Mouse (Mus musculus): ENCODE results near the gene Fam169a. TPM values are rescaled to one million over a fixed set of nuclear protein-coding genes. Genes with fewer than 3 reads are reported as not detected.
"Not testable (repeated sequence)": the region's sequence is repeated elsewhere in the genome, so short reads cannot be mapped to it uniquely, and the experiment has no call there.

The Fam169a gene
- polyA plus RNA-seq, 1 experiment, result 11.9 TPM

DNA sequence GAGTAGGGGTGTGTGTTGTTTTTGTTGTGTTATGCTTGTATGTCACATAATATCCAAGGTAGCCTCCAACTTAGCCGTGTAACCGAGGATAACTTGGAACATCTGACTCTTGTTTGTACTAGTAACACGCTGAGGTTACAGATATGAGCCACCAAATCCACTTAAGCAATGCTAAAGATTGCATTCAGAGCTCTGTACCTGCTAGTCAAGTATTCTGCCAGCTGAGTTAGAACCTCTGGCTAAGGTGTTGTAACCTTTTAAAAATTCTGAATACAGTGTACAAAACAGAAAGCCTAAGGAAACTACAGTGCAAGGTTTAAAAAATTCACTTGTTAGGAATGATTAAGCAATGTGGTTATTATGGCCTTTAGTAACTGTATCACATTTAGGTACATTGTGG lies 13.5 kb downstream of the Fam169a start:
- no peak for DNase-seq
- Histone ChIP-seq H3K27me3 (ENCODE audit: control insufficient read depth, insufficient read depth, low read length) (no peaks in the 10 kb centered on the region; the same call in 1 of the 2 replicates), H3K4me3 (replicated peaks; ENCODE audit: insufficient read depth, low read depth, low read length) (no peak overlapping the region), H3K27ac (ENCODE audit: insufficient read depth, low read length) (no peak overlapping the region), H3K4me1 (ENCODE audit: control insufficient read depth, insufficient read depth, low read length) (peaks cover 3% of the 10 kb centered on the region; the same call in 1 of the 2 replicates)
- TF ChIP-seq POLR2A (IDR thresholded peaks at IDR 0.05; ENCODE audit: borderline replicate concordance, insufficient read depth, low read length) (no peak), CTCF (IDR thresholded peaks at IDR 0.05; ENCODE audit: borderline replicate concordance, insufficient read depth, low read depth, low read length) (no peak)
- 87% methylated on average over 3 of the region's 3 CpGs for WGBS

DNA sequence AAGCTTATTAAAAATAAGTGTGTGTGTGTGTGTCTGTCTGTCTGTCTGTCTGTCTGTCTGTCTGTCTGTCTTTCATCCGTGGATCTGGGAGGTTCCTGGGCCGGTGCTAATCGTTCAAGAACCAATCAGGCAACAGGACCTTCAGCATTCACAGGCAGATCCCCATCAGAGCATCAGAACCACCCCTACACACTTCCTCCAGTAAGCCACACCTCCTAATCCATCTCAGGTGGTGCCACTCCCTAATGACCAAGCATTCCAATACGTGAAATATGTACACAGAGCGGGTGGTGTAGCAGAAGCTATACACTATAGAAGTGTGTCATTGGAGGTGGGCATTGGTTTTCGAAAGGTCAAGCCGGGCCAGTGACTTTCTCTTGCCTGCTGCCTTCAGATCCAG lies 15.3 kb downstream of the Fam169a start:
- WGBS, result 92% methylated on average over 7 of the region's 7 CpGs
- H3K4me1 ChIP-seq (ENCODE audit: control insufficient read depth, insufficient read depth, low read length), result peaks cover 3% of the 10 kb centered on the region; the same call in 1 of the 2 replicates
- no peak overlapping the region for H3K27ac ChIP-seq (ENCODE audit: insufficient read depth, low read length)
- H3K27me3 ChIP-seq (ENCODE audit: control insufficient read depth, insufficient read depth, low read length), result no peaks in the 10 kb centered on the region; the same call in 1 of the 2 replicates
- no peak for DNase-seq
- no peak for TF ChIP-seq CTCF (IDR thresholded peaks at IDR 0.05; ENCODE audit: borderline replicate concordance, insufficient read depth, low read depth, low read length)
- no peak for TF ChIP-seq POLR2A (IDR thresholded peaks at IDR 0.05; ENCODE audit: borderline replicate concordance, insufficient read depth, low read length)
- H3K4me3 ChIP-seq (replicated peaks; ENCODE audit: insufficient read depth, low read depth, low read length), result no peak overlapping the region

DNA sequence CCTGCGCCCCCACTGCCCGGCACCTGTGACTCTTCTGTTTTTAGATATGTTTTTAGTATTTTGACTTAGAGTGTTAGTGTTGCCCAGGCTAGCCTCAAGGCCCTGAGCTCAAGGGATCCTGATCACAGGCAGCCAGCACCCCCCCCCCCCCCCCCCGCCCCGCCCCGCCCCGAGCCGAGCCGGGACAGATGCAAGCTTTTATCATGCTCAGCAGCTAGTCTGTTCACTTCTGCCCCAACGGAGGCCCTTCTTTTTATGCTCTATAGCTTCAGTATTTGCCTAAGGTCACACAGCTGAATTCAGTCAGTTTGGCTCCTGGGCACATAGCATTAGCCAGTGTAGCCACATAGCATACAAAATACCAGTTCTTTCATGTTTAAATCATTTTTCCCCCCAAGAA lies 19.2 kb downstream of the Fam169a start:
- 40% methylated on average over 9 of the region's 9 CpGs for WGBS
- DNase-seq, result no peak
- no peaks in the 10 kb centered on the region; the same call in 1 of the 2 replicates for H3K27me3 ChIP-seq (ENCODE audit: control insufficient read depth, insufficient read depth, low read length)
- TF ChIP-seq CTCF (IDR thresholded peaks at IDR 0.05; ENCODE audit: borderline replicate concordance, insufficient read depth, low read depth, low read length), result no peak
- TF ChIP-seq POLR2A (IDR thresholded peaks at IDR 0.05; ENCODE audit: borderline replicate concordance, insufficient read depth, low read length), result no peak
- no peaks in the 10 kb centered on the region for H3K4me1 ChIP-seq (ENCODE audit: control insufficient read depth, insufficient read depth, low read length)
- H3K4me3 ChIP-seq (replicated peaks; ENCODE audit: insufficient read depth, low read depth, low read length), result no peak overlapping the region
- no peak overlapping the region for H3K27ac ChIP-seq (ENCODE audit: insufficient read depth, low read length)

DNA sequence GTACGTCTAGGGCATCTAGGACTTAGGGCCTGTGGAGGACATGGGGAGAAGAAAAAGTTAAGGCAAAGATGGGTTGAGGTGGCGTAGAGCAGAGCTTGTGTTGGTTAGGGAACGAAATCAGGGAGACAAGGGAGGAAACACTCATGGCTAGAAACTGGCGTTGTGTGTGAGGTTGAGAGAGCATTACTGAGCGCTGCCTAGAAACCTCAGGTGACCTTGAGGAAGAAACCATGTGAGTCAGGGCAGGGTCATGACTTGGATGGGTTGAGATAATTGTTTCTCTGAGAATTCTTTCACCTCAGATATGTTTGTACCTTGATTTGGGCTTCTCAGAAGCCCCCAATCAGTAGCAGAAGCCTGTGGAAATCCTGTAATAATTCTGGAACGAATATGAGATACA lies 20.3 kb downstream of the Fam169a start:
- no peak for DNase-seq
- Histone ChIP-seq H3K4me3 (replicated peaks; ENCODE audit: insufficient read depth, low read depth, low read length) (no peak overlapping the region), H3K27ac (ENCODE audit: insufficient read depth, low read length) (no peak overlapping the region), H3K27me3 (ENCODE audit: control insufficient read depth, insufficient read depth, low read length) (no peaks in the 10 kb centered on the region; the same call in 1 of the 2 replicates), H3K4me1 (ENCODE audit: control insufficient read depth, insufficient read depth, low read length) (no peaks in the 10 kb centered on the region)
- WGBS, result 93% methylated on average over 6 of the region's 6 CpGs
- no peak for TF ChIP-seq POLR2A (IDR thresholded peaks at IDR 0.05; ENCODE audit: borderline replicate concordance, insufficient read depth, low read length)
- TF ChIP-seq CTCF (IDR thresholded peaks at IDR 0.05; ENCODE audit: borderline replicate concordance, insufficient read depth, low read depth, low read length), result no peak

DNA sequence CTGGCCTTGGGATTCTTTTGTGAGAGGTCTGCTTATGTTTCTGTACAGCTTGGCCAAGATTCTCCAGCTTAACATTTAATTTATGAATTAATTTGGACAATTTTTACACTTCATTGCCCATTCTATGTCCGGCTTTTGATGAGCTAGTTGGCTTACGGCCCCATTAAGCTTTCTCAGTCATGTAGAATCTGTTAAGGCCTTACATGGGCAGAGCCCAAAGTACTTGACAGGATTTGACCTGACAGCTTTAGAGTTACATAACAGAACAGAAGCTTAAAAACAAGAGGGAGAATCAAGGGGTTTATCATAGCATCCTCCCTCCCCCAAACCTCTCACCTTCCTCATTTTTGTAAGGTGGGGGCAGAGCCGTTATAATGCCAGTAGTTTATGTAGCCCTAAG lies 21.1 kb downstream of the Fam169a start:
- no peak for DNase-seq
- Histone ChIP-seq H3K4me3 (replicated peaks; ENCODE audit: insufficient read depth, low read depth, low read length) (no peak overlapping the region), H3K4me1 (ENCODE audit: control insufficient read depth, insufficient read depth, low read length) (no peaks in the 10 kb centered on the region), H3K27me3 (ENCODE audit: control insufficient read depth, insufficient read depth, low read length) (no peaks in the 10 kb centered on the region; the same call in 1 of the 2 replicates), H3K27ac (ENCODE audit: insufficient read depth, low read length) (no peak overlapping the region)
- 68% methylated on average over 3 of the region's 3 CpGs for WGBS
- no peak for TF ChIP-seq POLR2A (IDR thresholded peaks at IDR 0.05; ENCODE audit: borderline replicate concordance, insufficient read depth, low read length)
- TF ChIP-seq CTCF (IDR thresholded peaks at IDR 0.05; ENCODE audit: borderline replicate concordance, insufficient read depth, low read depth, low read length), result no peak

DNA sequence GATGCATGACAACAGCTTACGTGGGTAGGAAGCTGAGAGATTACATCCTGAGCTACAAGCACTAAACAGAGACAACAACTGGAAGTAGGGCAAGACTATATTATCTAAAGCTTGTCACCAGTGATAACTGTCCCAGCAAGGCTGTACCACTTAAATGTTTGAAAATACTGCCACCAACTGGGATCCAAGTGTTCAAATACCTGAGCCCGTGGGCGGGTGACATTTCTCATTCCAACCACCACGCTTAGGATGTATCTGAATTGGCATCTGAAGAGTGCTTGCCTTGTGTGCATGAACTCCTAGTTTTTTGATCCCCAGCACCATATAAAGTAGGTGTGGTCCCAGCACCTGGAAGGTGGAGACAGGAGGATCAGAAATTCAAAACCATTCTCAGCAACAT lies 28.6 kb downstream of the Fam169a start:
- no peak for TF ChIP-seq CTCF (IDR thresholded peaks at IDR 0.05; ENCODE audit: borderline replicate concordance, insufficient read depth, low read depth, low read length)
- TF ChIP-seq POLR2A (IDR thresholded peaks at IDR 0.05; ENCODE audit: borderline replicate concordance, insufficient read depth, low read length), result no peak
- no peak overlapping the region for H3K4me3 ChIP-seq (replicated peaks; ENCODE audit: insufficient read depth, low read depth, low read length)
- no peak for DNase-seq
- WGBS, result 90% methylated on average over 4 of the region's 4 CpGs
- no peaks in the 10 kb centered on the region; the same call in 1 of the 2 replicates for H3K27me3 ChIP-seq (ENCODE audit: control insufficient read depth, insufficient read depth, low read length)
- no peaks in the 10 kb centered on the region for H3K4me1 ChIP-seq (ENCODE audit: control insufficient read depth, insufficient read depth, low read length)
- no peak overlapping the region for H3K27ac ChIP-seq (ENCODE audit: insufficient read depth, low read length)

DNA sequence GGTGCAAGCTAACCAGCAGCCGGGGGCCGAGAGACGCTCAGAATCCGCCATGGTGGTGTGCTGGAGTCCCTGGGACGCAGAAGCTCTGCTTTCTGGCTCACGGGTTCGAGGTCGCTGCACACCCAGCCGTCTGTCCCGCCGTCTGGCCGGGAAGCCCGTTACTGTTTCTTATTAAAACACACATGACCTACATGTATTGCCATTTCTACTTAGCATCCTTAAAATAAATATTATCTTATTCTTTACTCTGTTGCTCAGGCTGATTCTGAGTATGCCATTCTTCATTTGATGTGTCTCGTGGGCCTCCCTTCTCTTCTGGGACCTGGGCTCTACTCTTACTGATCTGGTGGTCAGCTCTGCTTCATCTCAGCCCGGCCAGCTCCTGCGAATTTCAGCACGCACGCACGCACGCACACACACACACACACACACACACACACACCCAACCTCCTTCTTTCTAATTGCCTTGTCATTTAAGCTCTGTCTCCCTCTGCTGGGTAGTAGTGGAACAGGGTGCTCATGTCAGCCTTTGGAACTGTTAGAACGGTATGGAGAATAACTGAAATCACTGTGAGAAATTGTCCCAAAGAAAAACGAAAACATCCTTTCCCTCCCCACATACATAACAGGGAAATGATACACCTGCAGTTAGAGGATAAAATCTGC lies 32.2 kb downstream of the Fam169a start, which contains the start of gene Gm6169:
Gm6169 (minus strand) TSS at position 51 of the 666 bp plus-strand sequence.
- TF ChIP-seq POLR2A (IDR thresholded peaks at IDR 0.05; ENCODE audit: borderline replicate concordance, insufficient read depth, low read length) (no peak), CTCF (IDR thresholded peaks at IDR 0.05; ENCODE audit: borderline replicate concordance, insufficient read depth, low read depth, low read length) (peak; percentile 52; the same call in 1 of the 2 replicates)
- WGBS, result 64% methylated on average over 22 of the region's 22 CpGs

DNA sequence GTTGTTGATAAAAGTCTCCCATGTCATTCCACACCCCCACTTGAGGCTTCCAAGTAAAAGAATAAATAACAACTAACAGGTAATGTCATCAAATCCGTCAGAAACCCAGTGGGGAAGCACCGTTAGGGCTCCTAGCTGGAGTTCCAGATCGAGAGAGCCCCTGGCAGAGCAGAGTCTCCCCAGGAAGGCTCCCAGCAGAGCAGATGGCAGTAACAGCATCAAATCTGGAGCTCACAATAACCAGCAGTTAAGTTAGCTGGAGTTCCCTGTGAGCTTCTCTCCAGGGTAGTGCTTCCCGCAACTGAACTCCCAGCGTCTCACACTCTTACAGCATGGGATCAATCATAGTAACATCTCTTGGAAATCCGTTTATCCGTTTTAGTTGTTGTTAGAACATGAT lies 37.9 kb downstream of the Fam169a start:
- no peaks in the 10 kb centered on the region for H3K27me3 ChIP-seq (ENCODE audit: control insufficient read depth, insufficient read depth, low read length)
- DNase-seq, result no peak
- no peaks in the 10 kb centered on the region for H3K4me1 ChIP-seq (ENCODE audit: control insufficient read depth, insufficient read depth, low read length)
- no peak overlapping the region for H3K4me3 ChIP-seq (replicated peaks; ENCODE audit: insufficient read depth, low read depth, low read length)
- TF ChIP-seq POLR2A (IDR thresholded peaks at IDR 0.05; ENCODE audit: borderline replicate concordance, insufficient read depth, low read length), result no peak
- no peak for TF ChIP-seq CTCF (IDR thresholded peaks at IDR 0.05; ENCODE audit: borderline replicate concordance, insufficient read depth, low read depth, low read length)
- H3K27ac ChIP-seq (ENCODE audit: insufficient read depth, low read length), result no peak overlapping the region
- WGBS, result 62% methylated on average over 7 of the region's 7 CpGs

More for the DNA sequence above, 32.2 kb downstream of the Fam169a start, which contains the start of gene Gm6169:
- Histone ChIP-seq H3K27me3 (ENCODE audit: control insufficient read depth, insufficient read depth, low read length) (no peaks in the 10 kb centered on the region), H3K4me1 (ENCODE audit: control insufficient read depth, insufficient read depth, low read length) (no peaks in the 10 kb centered on the region), H3K27ac (ENCODE audit: insufficient read depth, low read length) (no peak within 1 kb of the TSS), H3K4me3 (replicated peaks; ENCODE audit: insufficient read depth, low read depth, low read length) (no peak within 1 kb of the TSS)
- DNase-seq, result peak; percentile 27 to 36

DNA sequence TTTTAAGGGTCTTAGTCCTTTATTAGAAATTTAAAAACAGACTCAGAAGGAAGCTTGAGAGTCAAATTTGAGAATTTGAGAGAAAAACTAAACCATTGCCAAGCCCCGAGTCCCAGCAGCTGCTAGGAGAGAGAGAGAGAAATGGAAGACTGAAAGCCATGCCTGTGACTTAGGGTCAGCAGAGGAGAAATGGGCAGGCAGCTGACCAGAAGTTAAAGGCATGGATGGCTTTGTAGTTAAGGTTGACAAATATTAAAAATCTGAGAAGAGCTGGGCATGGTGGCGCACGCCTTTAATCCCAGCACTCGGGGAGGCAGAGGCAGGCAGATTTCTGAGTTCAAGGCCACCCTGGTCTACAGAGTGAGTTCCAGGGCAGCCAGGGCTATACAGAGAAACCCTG lies 40.6 kb downstream of the Fam169a start:
- not testable (repeated sequence) for DNase-seq; H3K27ac ChIP-seq (ENCODE audit: insufficient read depth, low read length); H3K4me1 ChIP-seq (ENCODE audit: control insufficient read depth, insufficient read depth, low read length); H3K4me3 ChIP-seq (replicated peaks; ENCODE audit: insufficient read depth, low read depth, low read length); H3K27me3 ChIP-seq (ENCODE audit: control insufficient read depth, insufficient read depth, low read length)
- 86% methylated on average over 4 of the region's 4 CpGs for WGBS

All from cerebellum, adult 2 months (tissue).